Mouse (Mus musculus): ENCODE measurements around the gene Mylk2.

Gene Mylk2

GRCm38 (mm10) chr2:152942898-152943515 lies 31.9 kb downstream of the Mylk2 start:
- DNase-seq (ENCODE audit: low read depth, low spot score), result no peak

GRCm38 (mm10) chr2:152943568-152943967 lies 32.4 kb downstream of the Mylk2 start:
- DNase-seq (ENCODE audit: low read depth, low spot score), result no peak

- DNase-seq (ENCODE audit: low read depth, low spot score), result no peak
Measured at GRCm38 (mm10) chr2:152944013-152944412, 32.9 kb downstream of the Mylk2 start.

- DNase-seq (ENCODE audit: low read depth, low spot score), result no peak
Measured at GRCm38 (mm10) chr2:152947098-152947497, 35.9 kb downstream of the Mylk2 start.

- no peak for DNase-seq (ENCODE audit: low read depth, low spot score)
Measured at GRCm38 (mm10) chr2:152948438-152949020, 37.4 kb downstream of the Mylk2 start.

- no peak for DNase-seq (ENCODE audit: low read depth, low spot score)
Measured at GRCm38 (mm10) chr2:152950358-152951064, 39.4 kb downstream of the Mylk2 start.

- DNase-seq (ENCODE audit: low read depth, low spot score), result no peak
Measured at GRCm38 (mm10) chr2:152951065-152951849, 40.1 kb downstream of the Mylk2 start, which contains the start of gene Dusp15. TSS of gene Dusp15 (minus strand) at chr2:152951698.

- DNase-seq (ENCODE audit: low read depth, low spot score), result no peak
Measured at GRCm38 (mm10) chr2:152951850-152952720, 40.9 kb downstream of the Mylk2 start.

GRCm38 (mm10) chr2:152958116-152958515 lies 47.0 kb downstream of the Mylk2 start:
- DNase-seq (ENCODE audit: low read depth, low spot score), result no peak

GRCm38 (mm10) chr2:152962091-152962793 lies 51.1 kb downstream of the Mylk2 start, which contains the start of gene Ttll9:
TSS of gene Ttll9 (plus strand) at chr2:152962485.
- peak; percentile 76 for DNase-seq (ENCODE audit: low read depth, low spot score)

- no peak for DNase-seq (ENCODE audit: low read depth, low spot score)
Measured at GRCm38 (mm10) chr2:152965555-152965954, 54.4 kb downstream of the Mylk2 start.
